Mouse (Mus musculus) ES-Bruce4 (cell line): ENCODE results near the gene Ccdc137.

Experiments
- CTCF ChIP-seq: IDR thresholded peaks from one replicate; pipeline ENCODE4 v1.8.1; 2011; ENCODE audit warnings: low read depth, low read length
- POLR2A ChIP-seq: IDR thresholded peaks from one replicate; pipeline ENCODE4 v1.8.1; 2011; ENCODE audit warnings: low read length; ENCODE audit not compliant: insufficient read depth

DNA sequence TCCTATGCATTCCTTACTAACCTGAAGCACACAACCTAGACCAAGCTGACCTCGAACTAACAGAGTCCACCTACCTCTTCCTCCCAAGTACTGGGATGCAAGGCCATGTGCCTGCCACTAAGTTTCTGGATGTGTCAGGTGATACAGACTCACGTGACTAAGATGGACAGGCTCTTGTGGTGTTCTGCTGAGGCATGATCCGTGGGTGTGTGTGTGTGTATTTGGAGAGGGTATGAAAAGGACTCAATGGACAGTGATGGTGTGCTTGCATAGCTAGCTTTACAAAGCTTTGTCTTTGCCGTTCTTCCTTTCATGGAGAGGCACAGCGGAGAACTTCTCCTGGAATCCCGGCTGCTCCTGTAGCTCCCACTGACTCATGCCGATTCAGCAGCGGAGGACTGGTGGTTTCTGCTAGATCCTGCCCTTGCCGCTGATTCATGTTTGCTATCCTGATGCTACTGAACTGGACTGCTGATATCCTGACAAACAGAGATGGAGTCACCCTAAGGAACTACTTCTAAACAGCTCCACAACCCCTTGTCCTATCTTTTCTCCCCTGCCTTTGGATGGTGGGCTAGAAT lies 50.5 kb downstream of the Ccdc137 start:
- TF ChIP-seq CTCF (no peak), POLR2A (no peak)
